Mouse (Mus musculus) ES-E14 (cell line): ENCODE measurements around the gene Tm9sf4. TPM values are rescaled to one million over a fixed set of nuclear protein-coding genes. Genes with fewer than 3 reads are reported as not detected.

ENCODE experiments used
- DNase-seq: peaks from one replicate; pipeline ENCODE4 v3.0.0-alpha.2; 2013; ENCODE audit warnings: low read depth, low spot score
- H3K27ac ChIP-seq: 2 replicates; pipeline ENCODE4 v1.5.1; 2012; ENCODE audit warnings: low read depth, mild to moderate bottlenecking, low read length, moderate library complexity, mixed read lengths; ENCODE audit not compliant: poor library complexity, insufficient read depth, severe bottlenecking
- H3K36me3 ChIP-seq: 2 replicates; pipeline ENCODE4 v1.6.1; 2012; ENCODE audit warnings: mild to moderate bottlenecking, low read length, moderate library complexity, mixed read lengths; ENCODE audit not compliant: control insufficient read depth, poor library complexity, insufficient read depth, severe bottlenecking
- H3K4me1 ChIP-seq, 2 experiments: fragments of 150-350 bp in 1 of 2; sonication (generic) in 1 of 2; 2 replicates each; pipeline ENCODE4 v1.6.1; 2012; ENCODE audit warnings: low read length in 2 of 2, mild to moderate bottlenecking in 1 of 2, mixed read lengths in 1 of 2; ENCODE audit not compliant: control insufficient read depth in 2 of 2, insufficient read depth in 2 of 2, poor library complexity in 1 of 2
- H3K4me3 ChIP-seq, 2 experiments: fragments of 150-350 bp in 1 of 2; sonication (generic) in 1 of 2; 2 replicates each; pipeline ENCODE4 v1.5.1; 2012; ENCODE audit warnings: low read length in 2 of 2, low read depth in 1 of 2, mild to moderate bottlenecking in 1 of 2, mixed read lengths in 1 of 2; ENCODE audit not compliant: insufficient read depth in 1 of 2, poor library complexity in 1 of 2, severe bottlenecking in 1 of 2
- H3K9ac ChIP-seq: 2 replicates; pipeline ENCODE4 v1.6.1; 2012; ENCODE audit warnings: low read depth, mild to moderate bottlenecking, low read length, mixed read lengths; ENCODE audit not compliant: poor library complexity, insufficient read depth, severe bottlenecking
- H3K9me3 ChIP-seq: fragments of 150-350 bp; sonication (generic); 2 replicates; pipeline ENCODE4 v1.6.1; 2012; ENCODE audit warnings: low read depth, mild to moderate bottlenecking, low read length; ENCODE audit not compliant: control insufficient read depth, insufficient read depth
- CHD2 ChIP-seq: IDR thresholded peaks from 2 replicates; pipeline ENCODE4 v1.6.1; 2014; ENCODE audit warnings: mild to moderate bottlenecking, low read depth, low read length, inconsistent platforms
- HCFC1 ChIP-seq: IDR thresholded peaks from 2 replicates; pipeline ENCODE4 v1.6.1; 2012; ENCODE audit warnings: low read length, inconsistent platforms, borderline replicate concordance; ENCODE audit not compliant: insufficient read depth
- MAFK ChIP-seq: IDR thresholded peaks from 2 replicates; pipeline ENCODE4 v1.6.1; 2014; ENCODE audit warnings: mild to moderate bottlenecking, low read depth, low read length, inconsistent platforms; ENCODE audit not compliant: insufficient read depth
- ZC3H11A ChIP-seq: IDR thresholded peaks from 2 replicates; pipeline ENCODE4 v1.6.1; 2012; ENCODE audit warnings: low read depth, mild to moderate bottlenecking, inconsistent platforms, low read length, borderline replicate concordance
- ZNF384 ChIP-seq: IDR thresholded peaks from 2 replicates; pipeline ENCODE4 v1.6.1; 2012; ENCODE audit warnings: low read depth, low read length, inconsistent platforms
- in situ Hi-C, 2 experiments: fragments of 600-800 bp; cut with MboI; formaldehyde crosslinking; loops; one replicate each; pipeline ENCODE4 v1.15.1; 2025; ENCODE audit warnings: low sequenced_read_pairs in 2 of 2, inconsistent platforms in 1 of 2; ENCODE audit not compliant: unreplicated experiment in 2 of 2
- total RNA-seq: library from RNA; depleted of rRNA; stranded (reverse); fragments of 300-350 nt; gene quantifications from 2 replicates; pipeline ENCODE4 v1.2.3, GENCODE M21; 2012

Tm9sf4 gene
- total RNA-seq, 1 experiment = 62.8 TPM

- H3K9ac ChIP-seq = no peak overlapping the region
- no peak for DNase-seq
- H3K4me1 ChIP-seq = peaks cover 0 to 1% of the 10 kb centered on the region in 2 experiments; a peak in 2 of 4 replicates
- no peak overlapping the region for H3K27ac ChIP-seq
- no peak overlapping the region for H3K4me3 ChIP-seq
- H3K36me3 ChIP-seq = peaks cover 16% of the 10 kb centered on the region
- no peak for TF ChIP-seq MAFK
- TF ChIP-seq ZNF384 = no peak
- TF ChIP-seq CHD2 = no peak
- no peak for TF ChIP-seq ZC3H11A
- no peak for TF ChIP-seq HCFC1
- H3K9me3 ChIP-seq = no peaks in the 10 kb centered on the region
- in situ Hi-C loops = no loop called here
These were observed 76.1 kb downstream of the Tm9sf4 start for GRCm38 (mm10) chr2:153237193-153237592.

DNA sequence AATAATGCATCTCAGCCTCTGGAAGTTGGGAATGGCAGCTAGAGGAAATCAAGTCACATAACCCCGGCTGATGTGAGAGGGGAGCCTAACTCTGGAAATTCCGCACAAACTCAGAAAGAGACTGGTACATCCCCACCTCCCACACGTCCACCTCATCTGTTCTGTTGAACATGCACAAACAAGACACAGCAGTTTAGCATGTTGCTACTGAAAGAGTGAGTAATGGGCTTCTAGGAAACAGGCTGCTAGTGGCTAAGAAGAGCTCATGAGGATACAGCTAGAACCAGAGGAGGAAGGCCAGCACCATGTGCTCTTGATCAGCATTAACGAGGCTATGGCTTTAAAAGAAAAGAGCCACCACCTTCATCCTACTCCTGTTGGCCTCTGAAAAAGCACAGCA lies 76.8 kb downstream of the Tm9sf4 start:
- TF ChIP-seq MAFK (no peak), ZNF384 (no peak), CHD2 (no peak), HCFC1 (no peak), ZC3H11A (no peak)
- Histone ChIP-seq H3K9me3 (no peaks in the 10 kb centered on the region), H3K9ac (no peak overlapping the region), H3K4me3 (no peak overlapping the region), H3K4me1 (peaks cover 0 to 2% of the 10 kb centered on the region in 2 experiments; a peak in 2 of 4 replicates), H3K36me3 (peaks cover 12% of the 10 kb centered on the region), H3K27ac (no peak overlapping the region)
- no peak for DNase-seq
- in situ Hi-C loops = no loop called here

GRCm38 (mm10) chr2:153238406-153238805 lies 77.3 kb downstream of the Tm9sf4 start:
- Histone ChIP-seq H3K4me3 (no peak overlapping the region), H3K9ac (no peak overlapping the region), H3K9me3 (no peaks in the 10 kb centered on the region), H3K36me3 (peaks cover 12% of the 10 kb centered on the region), H3K4me1 (peaks cover 0 to 2% of the 10 kb centered on the region in 2 experiments; a peak in 2 of 4 replicates), H3K27ac (no peak overlapping the region)
- in situ Hi-C loops = no loop called here
- DNase-seq = no peak
- TF ChIP-seq ZC3H11A (no peak), MAFK (no peak), HCFC1 (no peak), ZNF384 (no peak), CHD2 (no peak)

GRCm38 (mm10) chr2:153239021-153239859 lies 78.1 kb downstream of the Tm9sf4 start:
- TF ChIP-seq MAFK (no peak), ZNF384 (no peak), HCFC1 (no peak), ZC3H11A (no peak), CHD2 (no peak)
- Histone ChIP-seq H3K9ac (peak overlapping the region; percentile 43; the same call in 1 of the 2 replicates), H3K4me1 (peaks cover 0 to 2% of the 10 kb centered on the region in 2 experiments; a peak in 2 of 4 replicates), H3K27ac (no peak overlapping the region), H3K36me3 (peaks cover 8% of the 10 kb centered on the region), H3K4me3 (peak overlapping the region; percentile 82 to 99; a peak in 3 of 4 replicates), H3K9me3 (no peaks in the 10 kb centered on the region)
- in situ Hi-C loops = no loop called here
- no peak for DNase-seq
